Mouse (Mus musculus) layer of hippocampus, adult 18-20 months (tissue): Measurements from ENCODE around the gene Slc16a9. TPM values are rescaled to one million over a fixed set of nuclear protein-coding genes. Genes with fewer than 3 reads are reported as not detected.
A peak's percentile ranks its signal among the peaks of the same experiment; 100 is the strongest.

Experiments used
- DNase-seq, 2 experiments: peaks; one replicate each; pipeline ENCODE4 v3.0.0; 2022; ENCODE audit warnings: low spot score in 2 of 2
- total RNA-seq, 2 experiments: library from RNA; stranded (reverse); gene quantifications; 2 replicates each; pipeline ENCODE4 v1.2.3; 2021

Slc16a9 gene
- total RNA-seq, 2 experiments from 2014 or later, result 1.9 to 2.0 TPM

DNA sequence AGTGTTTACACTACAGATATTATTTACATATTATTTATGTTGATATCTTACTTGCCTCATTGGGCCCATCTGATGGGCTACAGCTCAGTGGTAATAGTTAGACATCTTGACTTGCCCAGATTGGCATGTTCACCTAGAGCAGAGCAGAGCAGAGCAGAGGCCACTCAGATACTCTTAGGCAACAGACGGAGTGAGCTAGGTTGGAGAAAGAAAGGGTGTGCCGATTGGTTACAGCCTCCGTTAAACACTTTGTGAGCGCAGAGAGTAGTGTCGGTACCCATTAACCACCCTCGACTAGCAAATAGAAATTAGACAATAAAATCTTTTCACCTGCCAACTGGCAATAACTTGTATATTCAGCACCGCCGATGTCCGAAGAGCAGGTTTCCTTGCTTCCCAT is 1.2 kb downstream of the Slc16a9 start:
- DNase-seq, result no peak

DNA sequence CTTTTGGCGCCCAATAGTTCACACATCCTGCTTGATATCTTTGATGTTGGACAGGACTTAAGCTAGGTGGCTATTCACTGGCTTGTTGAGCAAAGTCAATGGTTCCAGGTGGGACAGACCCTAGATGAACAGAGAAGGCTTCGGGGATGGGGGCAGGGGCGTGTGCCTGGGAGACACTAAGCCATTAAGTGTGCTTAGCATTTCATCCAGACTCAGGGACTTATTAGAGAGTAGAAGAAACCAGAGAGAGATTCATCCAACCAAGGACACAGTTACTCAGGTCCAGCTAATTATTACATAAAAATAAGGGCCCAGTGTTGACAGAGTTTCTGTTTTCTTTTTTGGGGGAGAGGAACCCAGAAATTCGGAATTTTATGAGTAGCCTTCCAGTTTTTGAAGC is 5.5 kb downstream of the Slc16a9 start:
- DNase-seq, result no peak

DNA sequence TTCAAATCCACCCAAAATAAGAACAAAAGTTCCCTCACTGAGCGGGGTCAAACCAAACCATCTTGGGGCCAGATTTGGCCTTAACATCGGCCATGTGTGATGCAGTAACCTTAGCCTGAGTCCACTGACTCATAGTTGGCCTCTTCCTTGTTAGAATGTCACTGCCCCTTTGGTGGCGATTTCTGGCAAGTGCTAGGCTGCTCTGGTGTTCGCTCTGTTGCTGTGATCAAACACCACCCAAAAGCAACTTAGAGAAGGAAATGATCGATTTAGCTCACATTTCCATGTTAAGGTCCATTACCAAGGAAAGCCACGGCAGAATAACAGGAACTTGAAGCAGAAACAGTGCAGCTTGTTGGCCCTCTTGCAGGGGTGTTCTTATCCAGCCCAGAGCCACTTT is 5.9 kb downstream of the Slc16a9 start:
- no peak for DNase-seq

DNA sequence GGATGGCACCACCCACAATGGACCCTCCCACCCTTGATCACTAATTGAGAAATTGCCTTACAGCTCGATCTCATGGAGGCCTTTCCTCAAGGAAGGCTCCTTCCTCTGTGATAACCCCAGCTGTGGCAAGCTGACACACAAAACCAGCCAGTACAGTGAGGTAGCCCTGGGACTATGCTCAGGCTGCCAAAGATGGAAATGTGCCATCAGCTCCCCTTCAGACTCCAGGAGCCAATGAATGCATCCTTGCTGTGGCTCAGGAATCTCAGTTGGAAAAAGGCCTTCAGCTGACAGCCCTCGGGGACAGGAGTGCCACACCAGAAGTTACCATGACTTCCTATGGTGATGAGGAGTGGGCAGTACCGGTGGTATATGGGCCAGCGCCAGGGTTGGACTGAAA is 9.8 kb downstream of the Slc16a9 start:
- no peak for DNase-seq

DNA sequence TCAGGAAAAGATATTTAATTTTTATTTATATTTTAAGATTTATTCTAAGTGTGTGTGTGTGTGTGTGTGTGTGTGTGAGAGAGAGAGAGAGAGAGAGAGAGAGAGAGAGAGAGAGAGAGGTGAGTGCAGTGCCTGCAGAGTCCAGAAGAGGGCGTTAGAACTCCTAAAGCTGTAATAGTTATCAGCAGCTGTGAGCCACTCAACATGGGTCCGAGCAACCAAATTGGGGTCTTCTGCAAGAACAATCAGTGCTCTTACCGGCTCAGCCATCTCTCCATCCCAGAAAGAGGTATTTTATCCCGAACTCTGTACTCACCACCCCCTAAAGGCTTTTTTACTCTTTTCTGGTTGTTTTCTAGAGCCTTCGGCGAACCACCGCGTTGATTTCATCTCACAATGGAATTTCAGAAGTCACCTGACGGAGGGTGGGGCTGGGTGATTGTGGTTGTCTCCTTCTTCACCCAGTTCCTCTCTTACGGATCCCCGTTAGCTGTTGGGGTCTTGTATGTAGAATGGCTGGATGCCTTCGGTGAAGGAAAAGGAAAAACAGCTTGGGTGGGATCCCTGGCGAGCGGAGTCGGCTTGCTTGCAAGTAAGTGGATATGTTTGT is 10.8 kb downstream of the Slc16a9 start:
- DNase-seq, result no peak

DNA sequence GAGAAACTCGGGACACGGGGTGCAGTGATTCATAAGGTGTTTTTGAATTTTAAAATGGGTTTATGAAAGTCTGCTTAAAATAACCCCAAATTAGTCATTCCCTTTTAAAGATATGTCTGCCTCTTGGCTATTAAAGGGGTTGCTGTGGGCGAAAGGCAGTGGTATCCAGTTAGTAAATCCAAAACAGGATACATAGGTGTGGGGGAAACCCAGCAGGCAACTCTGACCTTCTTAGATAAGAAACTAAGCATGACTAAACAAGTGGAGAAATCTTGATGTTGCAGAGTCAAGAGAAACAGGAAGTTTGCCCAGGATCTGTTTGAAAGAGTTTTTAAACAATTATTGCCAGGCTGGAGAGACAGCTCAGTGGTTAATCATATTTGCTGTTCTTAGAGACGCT is 12.1 kb downstream of the Slc16a9 start:
- no peak for DNase-seq

DNA sequence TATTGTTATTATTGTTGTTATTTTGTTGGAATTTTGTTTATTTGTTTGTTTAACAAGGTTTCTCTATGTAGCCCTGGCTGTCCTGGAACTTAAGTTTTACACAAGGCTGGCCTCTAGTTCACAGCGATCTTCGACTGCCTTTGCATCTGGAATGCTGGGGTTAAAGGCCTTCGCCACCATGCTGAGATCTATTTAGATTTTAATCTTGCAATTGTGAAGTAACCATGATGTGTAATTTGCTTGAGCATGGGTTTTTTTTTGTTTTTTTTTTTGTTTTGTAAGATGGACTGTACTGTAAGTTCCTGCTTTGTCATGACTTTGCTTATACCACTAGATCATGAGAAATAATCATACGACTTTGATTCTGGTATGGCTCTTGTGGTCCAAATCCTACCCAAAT is 16.0 kb downstream of the Slc16a9 start:
- no peak for DNase-seq

DNA sequence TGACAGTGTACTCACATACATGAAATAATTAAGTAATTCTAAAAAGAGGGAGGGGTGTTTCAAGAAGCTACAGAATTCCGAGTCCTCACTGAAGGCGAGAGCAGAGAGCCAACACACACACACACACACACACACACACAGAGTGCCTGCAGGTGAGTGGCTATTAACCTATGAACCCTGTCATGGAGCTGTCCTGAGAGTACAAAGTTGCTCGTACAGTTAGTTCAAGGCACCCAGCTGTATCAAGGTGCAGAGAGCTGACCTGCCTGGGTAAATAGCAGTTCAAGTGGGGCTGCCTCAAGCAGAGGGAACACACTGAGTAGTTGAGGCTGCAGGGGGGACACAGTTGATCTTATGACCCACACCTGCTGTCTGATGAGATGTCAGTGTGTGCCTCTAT is 17.2 kb downstream of the Slc16a9 start:
- no peak for DNase-seq

DNA sequence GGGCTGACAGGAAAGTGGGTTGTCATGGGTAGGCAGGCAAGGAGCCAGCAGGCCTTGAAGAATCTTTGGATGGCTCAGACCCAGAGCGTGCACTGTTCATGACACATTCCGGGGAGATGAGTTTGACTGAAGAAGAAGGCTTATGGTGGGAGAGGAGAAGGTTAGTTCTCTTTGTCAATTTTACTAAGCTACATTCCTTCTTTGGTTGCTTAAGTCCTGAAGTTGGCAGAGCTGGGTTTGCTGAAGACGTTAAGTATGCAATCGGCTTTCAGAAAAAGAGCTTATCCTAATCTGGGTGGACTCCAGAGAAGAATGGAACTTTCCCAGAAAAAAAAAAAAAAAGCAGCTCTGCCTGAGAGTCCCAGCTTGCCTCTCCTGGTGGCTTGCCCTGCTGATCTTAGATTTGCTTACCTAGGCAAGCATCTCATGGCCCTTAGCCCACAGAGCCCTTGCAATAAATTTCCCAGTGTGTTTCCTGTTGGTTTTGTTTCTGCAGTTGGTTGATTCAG is 18.8 kb downstream of the Slc16a9 start:
- DNase-seq, result no peak

DNA sequence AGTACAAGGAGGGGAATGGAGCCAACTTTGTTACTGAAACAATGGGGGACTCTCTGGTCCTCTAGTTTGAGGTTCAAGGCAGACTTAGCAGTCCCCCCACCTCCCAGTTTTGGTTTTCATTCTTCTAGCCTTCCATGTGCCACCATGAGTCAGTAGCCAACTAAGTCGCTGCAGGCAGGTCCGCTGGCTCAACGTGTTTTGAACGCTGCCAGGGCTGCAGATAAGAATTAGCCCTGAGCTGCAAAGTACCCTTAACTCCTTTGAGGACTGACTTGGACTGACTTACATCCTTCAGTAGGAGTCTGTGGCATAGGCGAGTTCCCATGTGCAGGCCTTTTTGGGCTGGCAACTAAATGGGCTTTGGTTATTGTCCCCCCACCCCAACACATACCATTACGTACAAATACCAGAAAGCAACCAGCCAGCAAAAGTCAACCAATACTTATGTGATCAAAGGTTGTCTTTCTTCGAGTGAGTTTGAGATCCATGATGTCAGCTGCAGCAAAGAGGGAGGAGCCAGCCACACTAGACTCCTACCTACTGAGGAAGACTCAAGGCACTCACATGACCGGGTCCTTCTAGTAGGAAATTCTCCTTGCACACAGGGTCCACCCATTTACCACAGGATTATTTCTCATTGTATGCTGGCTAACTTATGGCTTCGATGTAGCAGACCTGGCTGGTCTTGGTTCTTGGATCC is 19.6 kb downstream of the Slc16a9 start:
- no peak for DNase-seq

DNA sequence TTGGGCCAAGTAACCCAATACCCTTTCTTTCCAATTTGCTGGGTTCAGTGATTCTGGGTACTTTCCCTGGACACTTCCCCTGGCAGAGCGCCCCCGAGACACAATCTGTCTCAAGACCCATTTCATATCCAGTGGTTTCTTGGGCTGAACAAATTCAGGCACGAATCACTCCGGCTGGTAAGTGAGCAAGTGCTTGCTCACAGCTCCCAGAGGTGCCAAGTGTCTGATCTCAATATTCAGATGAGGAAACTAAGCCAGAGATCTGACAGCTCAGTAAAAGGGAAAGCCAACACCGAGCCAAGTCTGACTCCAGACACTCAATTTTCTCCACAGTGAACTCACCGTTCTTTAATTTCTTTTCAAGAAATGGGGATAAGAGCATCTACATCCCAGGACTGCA is 21.6 kb downstream of the Slc16a9 start:
- peak in 1 of 2 experiments; percentile 15 for DNase-seq

DNA sequence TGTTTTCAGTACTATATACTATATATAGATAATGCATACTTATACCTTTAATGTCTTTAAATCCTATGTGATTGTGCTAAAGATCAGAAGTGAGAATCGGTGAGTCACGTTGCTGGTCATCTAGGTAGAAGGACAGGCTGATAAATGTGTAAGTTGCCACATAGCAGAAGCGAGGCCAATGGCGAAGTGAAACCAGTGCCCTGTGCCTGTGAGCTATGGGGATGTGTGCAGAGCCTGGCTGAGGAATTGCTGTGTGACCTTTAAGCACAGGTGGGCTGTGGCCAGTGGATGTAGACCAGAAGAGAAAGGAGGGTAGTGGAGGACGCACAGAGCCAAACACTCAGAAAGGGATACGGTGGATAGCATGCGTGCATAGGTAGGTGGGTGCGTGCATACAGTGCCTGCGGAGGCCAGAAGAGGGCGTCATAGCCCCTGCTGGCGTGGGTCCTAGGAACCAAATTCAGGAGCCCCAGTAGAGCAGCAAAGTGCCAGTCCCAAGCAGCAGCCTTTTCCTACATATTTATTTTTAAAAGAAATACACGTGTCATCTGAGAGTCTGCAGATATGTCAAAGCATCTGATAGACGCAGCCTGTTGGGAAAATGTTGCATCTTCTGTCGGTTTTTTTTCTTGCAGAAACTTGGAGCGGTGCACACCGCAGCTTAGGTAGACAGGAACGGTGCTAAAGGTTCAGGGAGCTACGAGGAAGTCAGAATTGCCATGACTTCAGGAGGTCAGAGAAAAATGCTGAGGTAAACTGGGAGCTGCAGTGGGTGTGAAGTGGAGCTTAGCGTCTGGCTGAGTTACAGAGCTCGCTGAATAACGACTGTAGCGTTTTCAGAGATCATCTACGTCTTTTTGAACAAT is 23.9 kb downstream of the Slc16a9 start:
- DNase-seq, result no peak

DNA sequence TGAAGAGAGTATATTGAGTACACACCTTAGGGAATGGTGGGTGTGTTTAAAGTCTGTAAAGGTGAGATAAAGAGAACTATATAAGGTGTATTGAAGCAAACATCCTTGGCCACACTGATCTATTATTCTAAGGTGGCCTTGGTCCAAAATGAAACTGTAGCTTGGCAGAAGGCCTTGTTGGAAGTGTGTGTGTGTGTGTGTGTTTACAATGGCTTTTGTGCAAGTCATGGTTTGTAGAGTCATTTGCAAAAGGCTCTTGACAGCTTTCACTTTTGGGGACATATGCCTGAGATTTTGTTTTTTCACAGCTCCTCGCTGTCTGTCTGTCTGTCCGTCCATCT is 24.5 kb downstream of the Slc16a9 start:
- DNase-seq, result no peak

DNA sequence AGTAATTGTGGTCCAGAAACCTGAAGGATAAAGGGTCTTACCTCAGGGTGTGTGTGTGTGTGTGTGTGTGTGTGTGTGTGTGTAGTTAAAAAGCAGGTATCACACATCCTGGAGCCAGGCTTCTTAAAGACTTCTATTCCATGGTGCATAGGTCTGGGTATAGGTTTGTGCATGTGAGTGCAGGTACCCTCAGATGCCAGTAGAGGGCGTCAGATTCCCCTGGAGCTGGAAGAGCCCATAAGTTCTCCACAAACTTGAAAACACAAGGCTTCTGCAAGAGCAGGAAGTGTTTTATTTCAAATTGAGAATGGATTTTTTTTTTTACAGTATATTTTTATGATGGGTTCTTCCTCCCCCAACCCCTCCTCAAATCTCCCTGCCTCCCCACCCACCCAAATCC is 31.8 kb downstream of the Slc16a9 start:
- DNase-seq, result no peak

DNA sequence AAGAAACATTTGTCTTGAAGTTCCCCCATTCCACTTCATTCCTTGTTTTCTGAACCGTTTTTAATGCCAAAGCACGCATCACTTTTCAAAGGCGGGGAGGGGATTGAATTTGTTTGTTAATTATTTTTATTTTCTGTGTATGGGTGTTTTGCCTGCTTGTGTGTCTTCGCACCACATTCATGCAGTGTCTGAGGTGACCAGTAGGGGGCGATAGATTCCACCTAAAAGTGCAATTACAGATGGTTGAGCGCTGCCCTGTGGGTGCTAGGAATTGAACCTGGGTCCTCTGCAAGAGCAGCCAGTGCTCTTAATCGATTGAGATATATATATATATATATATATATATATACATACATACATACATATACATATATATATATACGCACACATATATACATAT is 34.4 kb downstream of the Slc16a9 start:
- no peak for DNase-seq

DNA sequence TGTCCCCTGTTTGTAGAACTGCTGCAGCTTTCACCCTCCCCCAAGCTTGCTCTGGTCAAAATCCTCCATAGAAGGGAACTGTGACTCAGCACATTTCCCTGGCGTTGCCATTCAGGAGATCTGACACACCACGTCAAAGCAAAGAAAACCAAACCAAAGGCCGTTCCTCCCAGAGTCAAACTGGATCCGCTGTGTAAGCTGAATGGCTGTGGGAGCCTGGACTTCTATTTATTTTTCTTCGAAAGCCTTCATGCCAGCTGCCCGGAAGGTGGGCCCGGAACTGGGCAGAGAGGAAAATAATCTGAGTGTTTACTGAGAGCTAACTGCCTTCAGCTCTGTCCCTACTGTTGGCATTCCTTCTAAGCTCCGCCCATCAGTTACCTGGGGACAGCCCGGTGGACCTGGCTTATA is 42.9 kb downstream of the Slc16a9 start:
- no peak for DNase-seq

DNA sequence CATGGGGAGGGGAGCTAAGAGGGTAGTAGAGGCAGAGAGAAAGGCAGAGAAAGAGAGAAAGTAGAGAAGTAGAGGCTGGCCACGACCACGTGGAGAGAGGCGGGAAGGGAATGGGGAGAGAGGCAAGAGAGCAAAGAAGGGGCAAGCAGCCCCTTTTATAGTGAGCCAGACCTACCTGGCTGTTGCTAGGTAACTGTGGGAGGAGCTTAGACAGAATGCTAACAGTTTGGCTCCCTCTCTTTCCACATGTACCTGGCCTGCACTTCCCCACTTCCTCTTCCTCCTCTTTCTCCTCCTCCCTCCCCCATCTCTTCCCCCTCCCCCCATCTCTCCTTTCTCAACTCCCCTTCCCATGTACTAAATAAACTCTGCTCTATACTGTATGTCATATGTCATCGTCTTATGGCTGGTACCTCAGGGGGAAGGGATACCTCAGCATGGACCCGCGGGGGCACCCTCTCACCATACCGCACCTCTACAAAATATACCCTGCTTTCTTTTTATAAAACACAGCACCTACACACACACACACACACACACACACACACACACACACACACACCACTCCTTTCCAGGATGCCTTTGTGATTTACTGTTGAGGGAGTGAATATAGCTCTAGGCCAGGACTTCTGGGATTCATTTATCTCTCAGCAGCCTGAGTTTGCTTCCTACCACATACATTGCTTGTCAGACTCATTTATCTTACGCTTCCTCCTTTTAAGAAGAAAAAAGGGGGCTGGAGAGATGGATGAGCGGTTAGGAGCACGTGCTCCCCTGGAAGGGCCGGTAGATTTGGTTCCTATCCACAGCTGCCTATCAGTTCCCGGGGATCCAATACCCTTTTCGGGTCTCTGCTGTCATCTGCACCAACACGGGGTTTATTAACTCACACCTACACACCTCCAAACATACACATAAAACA is 43.8 kb downstream of the Slc16a9 start:
- no peak for DNase-seq

DNA sequence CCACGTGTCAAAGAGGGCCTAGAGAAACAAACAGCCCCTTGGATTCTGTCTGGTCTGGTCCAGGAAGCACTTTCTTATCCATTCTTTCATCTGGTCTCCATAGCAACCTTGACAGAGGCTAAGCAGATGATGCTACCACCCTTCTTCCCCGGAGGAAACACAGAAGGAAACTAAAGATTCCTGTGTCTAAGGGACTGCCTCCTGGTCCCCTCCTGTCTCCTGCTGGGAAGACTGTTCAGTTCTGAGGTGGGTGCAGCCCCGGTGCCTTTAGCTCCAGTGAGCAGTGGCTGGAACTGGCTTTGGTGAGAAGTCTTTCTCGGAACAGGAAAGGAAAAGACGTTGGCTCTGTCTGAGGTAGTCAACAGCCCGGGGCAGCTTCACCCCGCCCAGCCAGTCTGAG is 47.1 kb downstream of the Slc16a9 start:
- DNase-seq, result no peak

DNA sequence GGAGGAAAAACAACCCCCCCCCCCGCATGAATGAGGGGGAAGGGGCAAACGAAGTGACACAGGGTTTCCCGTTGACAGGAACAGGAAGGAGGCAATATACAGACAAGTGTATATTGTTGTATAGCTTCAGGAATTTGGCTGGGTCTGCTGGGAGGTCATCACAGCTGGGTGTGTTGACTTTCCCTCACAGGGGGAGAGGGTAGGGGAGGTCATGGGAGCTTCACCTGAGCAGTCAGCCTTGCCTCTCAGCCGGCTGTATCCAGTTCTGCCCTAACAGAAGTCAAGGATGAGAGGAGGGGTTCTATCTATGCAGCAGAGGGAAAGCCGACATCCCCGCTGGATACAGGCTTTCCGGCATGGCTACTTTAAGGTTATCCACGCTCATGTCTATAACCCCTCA is 49.2 kb downstream of the Slc16a9 start:
- no peak for DNase-seq

DNA sequence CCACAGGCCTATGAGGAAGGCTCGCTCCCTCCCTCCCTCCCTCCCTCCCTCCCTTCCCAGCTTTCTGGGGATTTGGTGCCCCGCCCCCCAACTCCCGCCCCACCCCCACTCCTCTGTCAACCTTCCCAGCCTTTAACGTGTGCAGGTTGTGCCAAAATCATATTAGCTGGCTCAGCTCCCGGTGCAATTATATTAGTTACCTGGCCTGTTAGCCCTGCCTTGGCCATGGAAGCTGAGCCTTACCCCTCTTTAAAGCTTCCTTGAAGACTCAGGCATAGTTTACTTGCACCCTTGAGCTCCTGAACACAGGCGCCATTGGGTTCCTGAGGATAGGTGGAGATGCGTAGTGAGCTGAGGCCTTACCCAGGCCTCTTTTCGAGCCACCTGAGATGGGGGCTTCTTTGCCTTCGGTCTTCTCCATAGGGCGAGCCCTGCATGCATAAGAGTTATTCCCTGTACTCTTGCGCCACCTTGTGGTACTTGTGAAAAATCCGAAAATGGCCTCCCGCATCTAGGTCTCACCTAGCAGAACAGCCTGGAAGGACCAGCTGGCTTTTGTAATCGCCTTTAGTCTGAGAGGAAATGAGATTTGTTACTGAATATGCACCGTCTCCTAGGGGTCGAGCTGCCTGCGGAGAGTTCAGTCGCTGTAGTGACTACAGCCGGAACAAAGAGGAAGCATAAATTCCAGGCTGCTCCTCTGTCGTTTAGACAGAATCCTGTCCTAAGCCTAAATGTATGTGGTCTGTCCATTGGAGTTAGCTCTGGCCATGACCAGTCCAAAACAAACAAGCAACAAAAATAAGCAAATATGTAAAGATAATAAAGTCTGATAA is 51.8 kb downstream of the Slc16a9 start:
- DNase-seq, result peak; percentile 56 to 89
